Mouse (Mus musculus) heart, embryonic 10.5 days (tissue): ENCODE data around the gene Mcm2. TPM values are rescaled to one million over a fixed set of nuclear protein-coding genes. Genes with fewer than 3 reads are reported as not detected.
A peak's percentile ranks its signal among the peaks of the same experiment; 100 is the strongest.

Experiments used
- DNase-seq: peaks from one replicate; pipeline ENCODE4 v3.0.0-alpha.2; 2017; ENCODE audit warnings: low spot score
- H3K27ac ChIP-seq: fragments of 300-500 bp; sonication (generic); 2 replicates; pipeline ENCODE4 v1.5.1; 2016; ENCODE audit warnings: mild to moderate bottlenecking
- H3K27me3 ChIP-seq: fragments of 300-500 bp; sonication (generic); 2 replicates; pipeline ENCODE4 v1.6.1; 2016; ENCODE audit warnings: mild to moderate bottlenecking; ENCODE audit not compliant: poor library complexity, insufficient read depth, severe bottlenecking
- H3K36me3 ChIP-seq: fragments of 300-500 bp; sonication (generic); 2 replicates; pipeline ENCODE4 v1.6.1; 2016; ENCODE audit warnings: mild to moderate bottlenecking, moderate library complexity
- H3K4me1 ChIP-seq: fragments of 300-500 bp; sonication (generic); 2 replicates; pipeline ENCODE4 v1.6.1; 2016; ENCODE audit warnings: mild to moderate bottlenecking
- H3K4me3 ChIP-seq: fragments of 300-500 bp; sonication (generic); 2 replicates; pipeline ENCODE4 v1.5.1; 2016; ENCODE audit warnings: mild to moderate bottlenecking, moderate library complexity
- H3K9me3 ChIP-seq: fragments of 300-500 bp; sonication (generic); 2 replicates; pipeline ENCODE4 v1.6.1; 2016; ENCODE audit warnings: mild to moderate bottlenecking, moderate library complexity
- WGBS: fragments of 180-500 bp; shearing (Covaris S2); methylation state at CpG from one replicate; pipeline ENCODE4 v1.1.7; 2016; 5-methylcytosine and 5-hydroxymethylcytosine counted together
- polyA plus RNA-seq: library from polyadenylated mRNA; unstranded; fragments of >200 nt; fragmentation: Nextera tagmentation; extraction: Ambion mirVana; gene quantifications from 2 replicates; pipeline ENCODE4 v1.2.1, GENCODE M21; 2016

Gene Mcm2
- polyA plus RNA-seq, 1 experiment from 2014 or later, result 184 TPM

DNA sequence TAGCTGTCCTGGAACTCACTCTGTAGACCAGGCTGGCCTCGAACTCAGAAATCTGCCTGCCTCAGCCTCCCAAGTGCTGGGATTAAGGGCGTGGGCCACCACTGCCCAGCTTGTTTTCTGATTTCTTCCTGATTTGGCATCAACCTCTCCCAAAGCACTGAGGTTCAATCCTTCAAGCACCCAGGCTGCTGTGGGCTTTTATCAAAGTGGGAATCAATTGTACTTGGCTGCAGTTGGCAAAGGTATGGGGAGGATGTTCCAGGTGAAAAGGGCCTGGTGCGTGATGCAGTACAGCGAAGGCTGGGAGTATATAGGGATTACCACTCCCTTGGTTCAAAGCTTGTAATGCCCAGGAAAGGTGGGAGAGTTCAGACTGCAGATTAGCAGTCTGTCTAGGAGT, 506 bp upstream of the Mcm2 start:
- H3K27ac ChIP-seq, result peak overlapping the region; percentile 98; the same call in 1 of the 2 replicates
- no peaks in the 10 kb centered on the region for H3K9me3 ChIP-seq
- H3K4me3 ChIP-seq, result no peak overlapping the region
- peaks cover 32% of the 10 kb centered on the region for H3K36me3 ChIP-seq
- peaks cover 47% of the 10 kb centered on the region for H3K4me1 ChIP-seq
- no peaks in the 10 kb centered on the region for H3K27me3 ChIP-seq
- WGBS, result 60% methylated on average over 4 of the region's 4 CpGs
- DNase-seq, result no peak

DNA sequence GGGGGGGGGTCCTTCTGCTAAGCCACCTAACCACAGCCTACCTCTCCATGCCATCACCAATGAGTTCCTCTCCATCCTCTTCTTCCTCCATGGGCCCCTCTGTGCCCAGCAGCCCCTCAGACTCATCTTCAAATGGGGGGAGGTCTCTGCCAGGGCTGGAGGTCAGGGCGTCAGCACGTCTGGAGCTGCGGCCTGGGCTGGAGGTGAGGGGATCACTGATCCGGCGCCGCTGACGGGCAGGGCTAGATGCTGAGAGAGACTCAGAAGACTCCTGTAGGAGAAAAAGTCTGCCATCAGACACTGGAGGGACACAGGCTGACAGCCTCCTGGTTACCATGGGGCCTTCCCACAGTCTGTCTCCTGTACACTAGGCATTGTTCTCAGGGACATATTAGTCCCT, 1.3 kb downstream of the Mcm2 start:
- peak overlapping the region; percentile 77 for H3K27ac ChIP-seq
- peak overlapping the region; percentile 87 for H3K4me3 ChIP-seq
- no peak for DNase-seq
- H3K9me3 ChIP-seq, result no peaks in the 10 kb centered on the region
- 63% methylated on average over 7 of the region's 7 CpGs for WGBS
- H3K36me3 ChIP-seq, result peaks cover 51% of the 10 kb centered on the region
- H3K4me1 ChIP-seq, result peaks cover 33% of the 10 kb centered on the region
- no peaks in the 10 kb centered on the region for H3K27me3 ChIP-seq

DNA sequence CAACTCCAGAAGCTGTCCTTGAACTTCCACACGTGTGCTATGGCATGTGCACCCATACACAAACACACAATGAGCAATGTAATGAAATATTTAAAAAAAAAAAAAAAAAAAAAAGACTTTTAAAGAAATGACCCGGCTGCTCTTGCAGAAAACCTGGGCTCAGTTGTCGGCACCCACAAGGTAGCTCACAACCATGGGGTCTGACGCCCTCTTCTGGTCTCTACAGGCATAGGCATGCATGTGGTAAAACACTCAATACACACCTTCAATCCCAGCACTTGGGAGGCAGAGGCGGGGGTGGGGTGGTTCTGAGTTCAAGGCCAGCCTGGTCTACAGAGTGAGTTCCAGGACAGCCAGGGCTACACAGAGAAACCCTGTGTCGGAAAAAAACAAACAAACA, 2.6 kb downstream of the Mcm2 start:
- DNase-seq, result no peak
- no peak overlapping the region for H3K27ac ChIP-seq
- H3K4me1 ChIP-seq, result peaks cover 25% of the 10 kb centered on the region
- WGBS, result 86% methylated on average over 6 of the region's 6 CpGs
- no peaks in the 10 kb centered on the region for H3K27me3 ChIP-seq
- H3K9me3 ChIP-seq, result no peaks in the 10 kb centered on the region
- peaks cover 64% of the 10 kb centered on the region for H3K36me3 ChIP-seq
- no peak overlapping the region for H3K4me3 ChIP-seq

DNA sequence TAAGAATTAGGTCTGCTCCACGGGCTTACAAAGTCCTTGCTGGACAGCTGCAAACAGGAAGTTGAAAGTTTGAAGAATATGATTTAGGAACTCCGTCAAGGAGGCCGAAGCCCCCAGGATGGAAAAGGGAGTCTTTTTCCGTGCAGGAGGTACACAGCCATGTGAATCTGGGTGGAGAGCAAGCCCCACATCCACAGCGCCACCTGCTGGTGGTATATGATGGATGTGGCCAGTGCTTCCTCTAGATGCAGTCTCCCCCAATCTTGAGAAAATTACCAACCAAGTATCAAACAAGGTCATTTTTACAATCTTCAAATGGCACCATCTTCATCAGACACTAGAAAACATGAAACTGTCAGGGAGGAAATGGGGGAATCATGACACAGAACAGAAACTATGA, 5.0 kb downstream of the Mcm2 start:
- peaks cover 18% of the 10 kb centered on the region for H3K4me1 ChIP-seq
- no peak overlapping the region for H3K4me3 ChIP-seq
- peaks cover 88% of the 10 kb centered on the region for H3K36me3 ChIP-seq
- no peak overlapping the region for H3K27ac ChIP-seq
- no peaks in the 10 kb centered on the region for H3K27me3 ChIP-seq
- H3K9me3 ChIP-seq, result no peaks in the 10 kb centered on the region
- DNase-seq, result no peak
- 65% methylated on average over 5 of the region's 5 CpGs for WGBS

DNA sequence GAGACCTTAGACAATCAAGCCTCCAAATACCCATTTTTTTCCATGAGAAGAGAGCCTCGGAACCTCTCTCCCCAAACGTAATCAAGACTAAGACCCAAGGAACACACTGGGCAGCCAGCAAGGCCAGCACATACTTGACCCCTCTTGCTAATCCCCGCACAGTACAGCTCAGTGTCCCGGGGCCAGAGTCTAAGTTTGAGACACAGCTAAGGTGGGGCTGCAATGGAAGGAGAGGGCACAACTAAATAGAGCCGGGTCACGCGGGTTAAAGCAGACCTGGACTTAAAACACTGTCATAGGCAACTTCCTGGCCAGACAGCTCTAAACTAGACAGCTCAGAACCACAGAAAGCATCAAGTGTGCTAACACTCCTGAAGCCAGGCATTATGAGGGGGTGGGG, 7.7 kb downstream of the Mcm2 start:
- no peak for DNase-seq
- 82% methylated on average over 7 of the region's 7 CpGs for WGBS
- no peak overlapping the region for H3K27ac ChIP-seq
- H3K9me3 ChIP-seq, result no peaks in the 10 kb centered on the region
- no peaks in the 10 kb centered on the region for H3K27me3 ChIP-seq
- 0 out of 2 replicates have a peak, but pooled peaks cover 6% of the 10 kb centered on the region for H3K4me1 ChIP-seq
- H3K4me3 ChIP-seq, result no peak overlapping the region
- peaks cover 100% of the 10 kb centered on the region for H3K36me3 ChIP-seq

DNA sequence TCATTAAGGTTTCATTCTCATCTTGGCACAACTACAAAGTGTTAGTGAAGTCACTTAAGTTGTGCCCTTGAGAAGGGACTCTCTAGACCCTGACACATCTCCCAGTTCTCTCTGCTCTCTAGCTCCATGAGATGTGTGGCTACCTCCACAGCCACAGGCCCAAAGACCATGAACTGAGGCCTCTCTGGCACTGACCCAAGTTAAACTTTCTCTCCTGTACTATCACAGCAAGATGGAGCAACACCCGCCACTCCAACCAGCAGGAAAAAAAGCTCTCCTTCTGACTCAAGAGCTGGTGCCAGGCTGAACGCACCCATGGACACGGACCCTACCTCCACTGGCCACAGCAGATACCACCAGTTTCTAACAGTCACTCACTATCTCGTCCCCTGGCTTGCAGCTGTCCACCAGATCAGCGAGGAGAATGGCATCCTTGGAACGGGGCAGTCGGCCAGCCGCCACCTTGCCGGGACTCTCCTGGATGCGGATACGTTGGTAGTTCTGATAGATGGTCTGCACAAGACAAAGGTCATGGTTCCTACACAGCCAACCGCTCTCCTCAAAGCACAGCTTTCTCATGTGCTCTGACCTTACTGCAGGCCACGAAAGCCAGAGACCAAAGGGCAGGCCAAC, 9.1 kb downstream of the Mcm2 start:
- H3K36me3 ChIP-seq, result peaks cover 100% of the 10 kb centered on the region
- H3K27ac ChIP-seq, result no peak overlapping the region
- 90% methylated on average over 13 of the region's 13 CpGs for WGBS
- H3K9me3 ChIP-seq, result no peaks in the 10 kb centered on the region
- H3K4me1 ChIP-seq, result no peaks in the 10 kb centered on the region
- H3K27me3 ChIP-seq, result no peaks in the 10 kb centered on the region
- DNase-seq, result no peak
- no peak overlapping the region for H3K4me3 ChIP-seq

DNA sequence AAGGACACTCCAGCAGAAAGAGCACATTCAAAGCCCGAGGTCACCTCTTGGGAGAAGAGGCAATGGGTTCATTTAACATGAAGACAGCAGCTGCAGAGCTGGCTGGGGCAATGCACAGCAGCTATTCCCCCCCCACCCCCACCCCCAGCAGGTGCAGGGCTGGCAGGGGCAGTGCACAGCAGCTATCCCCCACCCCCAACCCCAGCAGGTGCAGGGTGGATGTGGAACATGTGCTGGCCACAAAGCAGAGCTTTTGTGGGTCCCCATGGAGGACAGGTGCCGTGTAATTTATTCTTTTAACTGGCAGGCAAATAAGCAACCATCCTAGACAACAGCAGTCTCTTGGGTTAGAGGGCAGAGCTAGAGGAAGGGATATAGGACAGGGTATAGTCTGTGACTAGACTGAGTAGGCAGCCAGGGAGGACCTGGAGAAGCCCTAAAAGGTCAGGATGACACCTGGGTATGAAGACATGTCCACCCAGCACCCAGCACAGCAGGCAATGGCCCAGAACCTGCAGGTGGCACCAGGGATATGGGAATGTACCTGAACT, 12.1 kb downstream of the Mcm2 start:
- Histone ChIP-seq H3K27ac (no peak overlapping the region), H3K27me3 (no peaks in the 10 kb centered on the region), H3K9me3 (no peaks in the 10 kb centered on the region), H3K4me3 (no peak overlapping the region), H3K36me3 (peaks cover 100% of the 10 kb centered on the region), H3K4me1 (no peaks in the 10 kb centered on the region)
- WGBS, result 94% methylated on average over 2 of the region's 2 CpGs
- DNase-seq, result no peak

DNA sequence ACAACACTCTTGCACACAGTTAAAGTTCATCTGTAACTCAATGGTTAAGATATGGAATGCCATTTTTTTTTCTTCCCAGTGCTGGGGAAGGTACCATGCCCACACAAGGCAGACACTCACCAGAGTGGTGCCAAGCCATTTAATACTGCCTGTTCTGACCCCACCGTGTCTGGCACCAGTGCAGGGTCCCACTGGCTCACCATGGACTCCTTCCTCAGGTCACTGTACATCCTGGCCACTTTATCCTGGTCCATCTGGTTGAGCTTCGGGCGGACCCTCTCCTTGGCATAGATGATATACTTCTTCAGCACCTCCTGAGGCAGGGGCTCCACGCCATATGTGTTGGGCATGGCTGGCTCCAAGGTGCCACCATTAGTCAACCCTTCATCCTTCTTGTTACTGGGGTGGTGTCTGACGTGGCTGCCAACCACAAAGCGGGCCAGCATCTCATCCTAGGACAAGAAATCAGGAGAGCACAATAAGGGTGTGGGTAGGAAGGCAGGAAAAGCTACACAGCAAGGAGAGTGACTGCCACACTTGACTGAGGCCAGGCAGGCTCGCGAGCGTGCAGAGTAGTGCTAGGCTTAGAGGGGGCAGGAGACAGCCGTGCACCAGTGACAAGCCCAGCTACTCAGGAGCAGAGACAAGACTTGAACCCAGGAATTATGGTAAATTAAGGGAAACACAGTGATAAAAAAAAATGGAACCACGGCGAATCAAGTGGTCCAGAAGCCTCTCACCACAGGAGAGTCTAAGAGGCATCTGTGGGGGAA, 12.8 kb downstream of the Mcm2 start:
- peaks cover 99% of the 10 kb centered on the region for H3K36me3 ChIP-seq
- no peaks in the 10 kb centered on the region for H3K4me1 ChIP-seq
- no peak for DNase-seq
- H3K27ac ChIP-seq, result no peak overlapping the region
- no peak overlapping the region for H3K4me3 ChIP-seq
- no peaks in the 10 kb centered on the region for H3K9me3 ChIP-seq
- H3K27me3 ChIP-seq, result no peaks in the 10 kb centered on the region
- WGBS, result 93% methylated on average over 12 of the region's 12 CpGs

DNA sequence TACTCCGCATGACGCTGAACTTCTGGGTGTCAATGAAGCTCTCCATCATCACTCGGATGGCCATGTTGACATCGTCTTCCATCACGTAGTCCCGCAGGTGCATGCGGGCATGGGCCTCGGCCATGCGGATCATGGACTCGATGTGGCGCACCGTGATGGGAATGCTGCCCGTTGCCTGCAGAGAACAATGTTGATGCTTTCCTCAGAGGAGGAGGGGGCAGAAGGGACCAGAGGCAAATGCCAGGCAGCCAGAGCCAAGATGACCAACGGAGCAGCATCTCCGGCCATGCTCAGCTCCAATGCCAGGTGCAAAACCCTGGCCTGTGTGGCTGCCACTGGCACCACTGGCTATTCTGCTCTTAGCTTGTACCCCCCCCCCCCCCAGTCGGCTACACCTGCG, 13.9 kb downstream of the Mcm2 start:
- 94% methylated on average over 17 of the region's 17 CpGs for WGBS
- H3K4me1 ChIP-seq, result no peaks in the 10 kb centered on the region

DNA sequence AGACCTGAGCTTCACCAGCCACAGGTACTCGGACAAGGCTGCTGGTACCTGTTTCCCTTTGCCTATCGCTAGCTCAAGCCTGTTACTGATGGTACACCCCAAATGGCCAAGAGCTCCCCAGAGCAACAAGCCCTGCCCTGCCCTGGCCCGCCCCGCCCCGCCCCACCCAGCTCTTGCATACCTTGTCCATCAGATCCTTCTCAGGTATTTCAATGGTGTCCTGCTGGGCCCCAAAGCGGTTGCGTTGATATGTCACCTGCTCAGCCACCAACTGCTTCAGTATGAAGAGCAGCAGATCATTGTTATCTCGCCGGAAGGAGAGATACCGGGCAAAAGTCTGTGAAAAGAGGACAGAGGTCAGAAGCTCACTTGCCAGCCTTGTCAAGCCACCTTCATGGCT, 14.4 kb downstream of the Mcm2 start:
- Histone ChIP-seq H3K36me3 (peaks cover 91% of the 10 kb centered on the region), H3K9me3 (no peaks in the 10 kb centered on the region), H3K27ac (no peak overlapping the region), H3K4me1 (no peaks in the 10 kb centered on the region), H3K4me3 (no peak overlapping the region), H3K27me3 (no peaks in the 10 kb centered on the region)
- WGBS, result 91% methylated on average over 10 of the region's 10 CpGs
- DNase-seq, result no peak

More for the DNA sequence above, 13.9 kb downstream of the Mcm2 start:
- DNase-seq, result no peak
- Histone ChIP-seq H3K27me3 (no peaks in the 10 kb centered on the region), H3K27ac (no peak overlapping the region), H3K4me3 (no peak overlapping the region), H3K36me3 (peaks cover 96% of the 10 kb centered on the region), H3K9me3 (no peaks in the 10 kb centered on the region)

DNA sequence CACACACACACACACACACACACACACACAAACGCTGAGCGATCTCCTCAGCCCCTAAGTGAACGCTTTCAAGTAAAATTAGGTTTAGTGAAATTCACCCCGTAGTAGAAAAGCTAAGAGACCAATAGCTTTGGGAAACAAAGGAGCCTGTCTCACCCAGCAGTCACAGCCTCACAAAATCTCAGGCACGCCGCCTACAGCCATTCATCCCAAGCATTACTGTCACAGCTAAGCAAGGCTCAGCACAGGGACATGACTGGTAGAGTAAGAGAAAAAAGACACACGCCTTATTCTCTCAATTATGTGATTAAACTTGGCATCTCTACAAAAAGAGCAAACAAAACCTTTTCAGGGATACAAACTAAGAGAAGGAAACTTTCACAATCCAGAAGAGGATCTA, 17.2 kb downstream of the Mcm2 start:
- H3K4me1 ChIP-seq, result no peaks in the 10 kb centered on the region
- WGBS, result 87% methylated on average over 7 of the region's 7 CpGs
- DNase-seq, result no peak
- H3K36me3 ChIP-seq, result peaks cover 63% of the 10 kb centered on the region
- H3K27me3 ChIP-seq, result no peaks in the 10 kb centered on the region
- no peaks in the 10 kb centered on the region for H3K9me3 ChIP-seq
- H3K27ac ChIP-seq, result no peak overlapping the region
- H3K4me3 ChIP-seq, result no peak overlapping the region

DNA sequence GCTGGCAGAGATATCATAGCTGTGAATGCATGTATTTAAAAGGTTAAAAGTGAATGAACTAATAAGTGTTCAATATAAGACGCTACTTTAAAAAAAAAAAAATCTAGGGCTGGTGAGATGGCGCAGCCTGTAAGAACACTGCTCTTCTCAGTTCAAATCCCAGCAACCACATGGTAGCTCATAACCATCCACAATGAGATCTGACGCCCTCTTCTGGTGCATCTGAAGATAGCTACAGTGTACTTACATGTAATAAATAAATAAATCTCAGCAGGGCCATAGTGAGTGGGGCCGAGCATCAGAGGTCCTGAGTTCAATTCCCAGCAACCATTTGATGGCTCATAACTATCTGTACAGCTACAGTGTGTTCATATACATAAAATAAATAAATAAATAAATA, 19.1 kb downstream of the Mcm2 start:
- no peaks in the 10 kb centered on the region for H3K9me3 ChIP-seq
- H3K4me1 ChIP-seq, result peaks cover 7% of the 10 kb centered on the region

DNA sequence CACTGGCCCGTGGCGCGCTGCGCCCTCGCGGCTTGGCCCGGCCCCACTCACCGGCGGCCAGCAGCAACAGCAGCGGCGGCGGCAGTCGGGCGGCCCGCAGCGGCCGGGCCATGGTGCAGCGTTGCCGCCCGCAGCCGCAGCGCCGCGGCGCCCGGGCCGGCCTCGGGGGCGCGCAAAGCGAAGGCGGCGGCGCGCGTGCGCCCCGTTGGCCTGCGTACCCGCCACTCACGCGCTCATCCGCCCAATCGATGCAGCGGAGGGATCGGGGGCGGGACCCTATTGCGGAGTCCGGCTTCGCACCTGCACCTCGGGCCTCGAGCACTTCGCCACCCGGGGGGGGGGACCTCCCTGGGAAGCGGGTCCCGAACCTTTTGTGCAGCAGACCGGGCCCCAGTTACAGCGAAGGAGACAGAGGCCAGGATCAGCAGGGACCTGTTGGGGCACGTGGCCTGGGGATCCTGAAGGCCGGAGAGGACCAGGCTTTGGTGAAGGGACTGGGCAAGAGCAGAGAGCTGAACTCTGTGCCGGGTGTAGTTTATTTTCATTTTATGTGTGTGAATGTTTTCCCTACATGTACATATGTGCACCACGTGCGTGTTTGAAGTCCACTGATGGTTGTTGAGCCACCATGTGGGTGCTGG, 23.6 kb downstream of the Mcm2 start, which contains the start of gene Podxl2:
TSS of gene Podxl2 (minus strand) at position 177 of the 641 bp plus-strand sequence.
- Histone ChIP-seq H3K4me3 (peak within 1 kb of the TSS; percentile 81), H3K27ac (peak within 1 kb of the TSS; percentile 86), H3K4me1 (peaks cover 19% of the 10 kb centered on the region), H3K27me3 (peaks cover 45% of the 10 kb centered on the region), H3K36me3 (peaks cover 2% of the 10 kb centered on the region; the same call in 1 of the 2 replicates), H3K9me3 (no peaks in the 10 kb centered on the region)
- peak; percentile 86 for DNase-seq
- 11% methylated on average over 63 of the region's 63 CpGs for WGBS

More for the DNA sequence above, 19.1 kb downstream of the Mcm2 start:
- peaks cover 44% of the 10 kb centered on the region for H3K36me3 ChIP-seq
- H3K27ac ChIP-seq, result no peak overlapping the region
- WGBS, result 65% methylated on average over 4 of the region's 4 CpGs
- no peak for DNase-seq
- H3K4me3 ChIP-seq, result no peak overlapping the region
- peaks cover 15% of the 10 kb centered on the region for H3K27me3 ChIP-seq
